In genomic region chr15:7194748-7195221, GRCm38 (mm10) we compare ENCODE assay signal across 9 mouse cellular contexts.
DNase-seq lines count a peak whose midpoint lies in the region; ATAC-seq and TF ChIP-seq lines count a peak whose summit lies in the region.
"Had no signal": no experiment of that assay in that cellular context is flagged by ENCODE, and none has a peak within 500 bp of the region (broad histone marks: within the 10 kb centered on the region; RNA-seq: fewer than 3 reads in every experiment).

No protein-coding gene starts in this region.

- 29% methylated on average over 6 of the region's 6 CpGs for WGBS in embryonic facial prominence, embryonic 11.5 days
- WGBS in hindbrain, embryonic 12.5 days, result 13% methylated on average over 6 of the region's 6 CpGs
- WGBS in neural tube, embryonic 12.5 days, result 22% methylated on average over 6 of the region's 6 CpGs

- H3K9ac ChIP-seq in embryonic facial prominence, embryonic 11.5 days (replicated peaks; ENCODE audit: low read length), result no peak overlapping the region
- H3K9ac ChIP-seq in hindbrain, embryonic 12.5 days, result no peak overlapping the region
- H3K9ac ChIP-seq in neural tube, embryonic 12.5 days, result no peak overlapping the region

- H3K4me2 ChIP-seq in embryonic facial prominence, embryonic 11.5 days (ENCODE audit: low read depth, low read length), result no peak overlapping the region
- H3K4me2 ChIP-seq in hindbrain, embryonic 12.5 days (replicated peaks), result 0 out of 2 replicates have a peak overlapping the region, but pooled peaks have one; percentile 22
- peak overlapping the region; percentile 44; the same call in 1 of the 2 replicates for H3K4me2 ChIP-seq in neural tube, embryonic 12.5 days (replicated peaks)

- DNase-seq in left cerebral cortex, adult 2 months (ENCODE audit: extremely low spot score in 1 of 2, low spot score in 2 of 2), result no peak
- no peak for DNase-seq in left cerebral cortex, adult 9 months (ENCODE audit: low spot score in 2 of 2)
- peak; percentile 52 for DNase-seq in embryonic facial prominence, embryonic 11.5 days (ENCODE audit: low spot score)
- no peak for DNase-seq in adrenal gland, adult (ENCODE audit: inconsistent age in 2 of 2, low spot score in 1 of 2)
- no peak for DNase-seq in c-Kit-positive CD71-positive TER-119-positive erythroid progenitor cells, embryonic 14.5 days (ENCODE audit: low spot score)
- DNase-seq: kidney, adult 2 months had no signal

- H3K27me3 ChIP-seq in embryonic facial prominence, embryonic 11.5 days (ENCODE audit: control insufficient read depth, insufficient read depth, low read length), result no peaks in the 10 kb centered on the region
- H3K27me3 ChIP-seq in hindbrain, embryonic 12.5 days, result no peaks in the 10 kb centered on the region
- H3K27me3 ChIP-seq in neural tube, embryonic 12.5 days (replicated peaks), result no peaks in the 10 kb centered on the region

- peak overlapping the region; percentile 78 for H3K27ac ChIP-seq in left cerebral cortex, adult 2 months
- no peak overlapping the region; the same call in 1 of the 2 replicates for H3K27ac ChIP-seq in embryonic facial prominence, embryonic 11.5 days (replicated peaks; ENCODE audit: low read depth, low read length)
- H3K27ac ChIP-seq in hindbrain, embryonic 12.5 days, result peak overlapping the region; percentile 87
- peak overlapping the region; percentile 64; the same call in 1 of the 2 replicates for H3K27ac ChIP-seq in neural tube, embryonic 12.5 days

- no peaks in the 10 kb centered on the region for H3K9me3 ChIP-seq in embryonic facial prominence, embryonic 11.5 days (replicated peaks; ENCODE audit: control insufficient read depth, low read length)
- no peaks in the 10 kb centered on the region for H3K9me3 ChIP-seq in hindbrain, embryonic 12.5 days (replicated peaks)
- no peaks in the 10 kb centered on the region for H3K9me3 ChIP-seq in neural tube, embryonic 12.5 days
- H3K9me3 ChIP-seq: G1E had no signal

- no peak overlapping the region for H3K4me3 ChIP-seq in left cerebral cortex, adult 2 months
- H3K4me3 ChIP-seq in embryonic facial prominence, embryonic 11.5 days (ENCODE audit: low read depth, low read length), result no peak overlapping the region
- H3K4me3 ChIP-seq in hindbrain, embryonic 12.5 days, result no peak overlapping the region
- no peak overlapping the region for H3K4me3 ChIP-seq in neural tube, embryonic 12.5 days

- ATAC-seq in embryonic facial prominence, embryonic 11.5 days (replicated peaks; ENCODE audit: insufficient number of reproducible peaks, low FRiP score, low TSS enrichment, low read depth), result peak; percentile 51; the same call in 1 of the 2 replicates
- ATAC-seq in hindbrain, embryonic 12.5 days (ENCODE audit: low FRiP score), result peak; percentile 87
- ATAC-seq in neural tube, embryonic 12.5 days (ENCODE audit: low FRiP score, low read depth), result peak; percentile 83

- peaks cover 9% of the 10 kb centered on the region for H3K4me1 ChIP-seq in embryonic facial prominence, embryonic 11.5 days (ENCODE audit: control insufficient read depth, insufficient read depth, low read length)
- H3K4me1 ChIP-seq in hindbrain, embryonic 12.5 days, result peaks cover 46% of the 10 kb centered on the region
- H3K4me1 ChIP-seq in neural tube, embryonic 12.5 days, result peaks cover 36% of the 10 kb centered on the region

- TF ChIP-seq CTCF in left cerebral cortex, adult 2 months (IDR thresholded peaks at IDR 0.05), result no peak

- intact Hi-C loops in left cerebral cortex, adult 2 months (cut with DNase I), result no loop called here

- H3K36me3 ChIP-seq in embryonic facial prominence, embryonic 11.5 days (replicated peaks; ENCODE audit: control insufficient read depth, insufficient read depth, low read depth, low read length), result no peaks in the 10 kb centered on the region
- H3K36me3 ChIP-seq in hindbrain, embryonic 12.5 days, result peaks cover 15% of the 10 kb centered on the region
- H3K36me3 ChIP-seq in neural tube, embryonic 12.5 days, result peaks cover 15% of the 10 kb centered on the region
- H3K36me3 ChIP-seq: G1E had no signal
